Mouse (Mus musculus) urinary bladder, postnatal 10 days (tissue): ENCODE data around the gene Inka2.

Experiments
- DNase-seq: peaks from one replicate; pipeline ENCODE4 v3.0.0; 2022; ENCODE audit warnings: low spot score

The Inka2 gene

GRCm38 (mm10) chr3:105704031-105705008 is at the start of gene Inka2:
Inka2 (plus strand) TSS chr3:105704599.
- DNase-seq = no peak

GRCm38 (mm10) chr3:105655031-105655585 is 49.3 kb upstream of the Inka2 start:
- DNase-seq = no peak

GRCm38 (mm10) chr3:105660530-105660929 is 43.9 kb upstream of the Inka2 start:
- DNase-seq = no peak

GRCm38 (mm10) chr3:105663043-105663442 is 41.4 kb upstream of the Inka2 start:
- DNase-seq = no peak

- DNase-seq = no peak
Measured at GRCm38 (mm10) chr3:105665105-105665765, 39.2 kb upstream of the Inka2 start.

- no peak for DNase-seq
Measured at GRCm38 (mm10) chr3:105666996-105667523, 37.3 kb upstream of the Inka2 start.

GRCm38 (mm10) chr3:105668161-105668560 is 36.2 kb upstream of the Inka2 start:
- DNase-seq = no peak

GRCm38 (mm10) chr3:105669776-105670175 is 34.6 kb upstream of the Inka2 start:
- DNase-seq = no peak

- no peak for DNase-seq
Measured at GRCm38 (mm10) chr3:105670801-105671200, 33.6 kb upstream of the Inka2 start.

GRCm38 (mm10) chr3:105674595-105675218 is 29.7 kb upstream of the Inka2 start:
- no peak for DNase-seq

- no peak for DNase-seq
Measured at GRCm38 (mm10) chr3:105675932-105676331, 28.5 kb upstream of the Inka2 start.

GRCm38 (mm10) chr3:105680346-105680745 is 24.1 kb upstream of the Inka2 start:
- no peak for DNase-seq

- no peak for DNase-seq
Measured at GRCm38 (mm10) chr3:105686394-105687323, 17.7 kb upstream of the Inka2 start.

- peak; percentile 81 for DNase-seq
Measured at GRCm38 (mm10) chr3:105687324-105688060, 16.9 kb upstream of the Inka2 start, which contains the start of gene Ddx20. Ddx20 (minus strand) TSS chr3:105687574.

GRCm38 (mm10) chr3:105688536-105688935 is 15.9 kb upstream of the Inka2 start:
- DNase-seq = no peak

- no peak for DNase-seq
Measured at GRCm38 (mm10) chr3:105693327-105694080, 10.9 kb upstream of the Inka2 start.

- DNase-seq = no peak
Measured at GRCm38 (mm10) chr3:105695476-105696386, 8.7 kb upstream of the Inka2 start.
